Mouse (Mus musculus) small intestine, adult 2 months (tissue): ENCODE measurements around the gene Smoc2.

Experiments
- CTCF ChIP-seq: fragments of 200-500 bp; IDR thresholded peaks from 2 replicates; pipeline ENCODE4 v1.5.1; 2012; ENCODE audit warnings: low read depth, mild to moderate bottlenecking, control low read depth, inconsistent platforms, low read length, moderate library complexity, mixed read lengths; ENCODE audit not compliant: insufficient replicate concordance, insufficient read length; ENCODE audit errors: extremely low read depth
- POLR2A ChIP-seq: fragments of 200-500 bp; IDR thresholded peaks from 2 replicates; pipeline ENCODE4 v1.6.1; 2012; ENCODE audit warnings: low read depth, mild to moderate bottlenecking, control low read depth, inconsistent platforms, low read length, moderate library complexity

- TF ChIP-seq CTCF (no peak), POLR2A (no peak)
Observed at GRCm38 (mm10) chr17:14268001-14268400, 11.3 kb upstream of the Smoc2 start.
